Mouse (Mus musculus) stomach, postnatal 0 days (tissue): ENCODE results near the gene Sec23b.

ENCODE experiments used
- CTCF ChIP-seq: IDR thresholded peaks from 2 replicates; pipeline ENCODE4 v1.5.1; 2016; ENCODE audit warnings: antibody characterized with exemption, low read depth, mild to moderate bottlenecking, moderate library complexity
- EP300 ChIP-seq: optimal IDR thresholded peaks from 2 replicates; pipeline ENCODE3; 2016; ENCODE audit warnings: antibody characterized with exemption

- TF ChIP-seq CTCF (no peak), EP300 (no peak)
Measured at GRCm38 (mm10) chr2:144545481-144545880, 10.5 kb upstream of the Sec23b start.
